Mouse (Mus musculus): ENCODE measurements around the gene Cyp2d22.

DNA sequence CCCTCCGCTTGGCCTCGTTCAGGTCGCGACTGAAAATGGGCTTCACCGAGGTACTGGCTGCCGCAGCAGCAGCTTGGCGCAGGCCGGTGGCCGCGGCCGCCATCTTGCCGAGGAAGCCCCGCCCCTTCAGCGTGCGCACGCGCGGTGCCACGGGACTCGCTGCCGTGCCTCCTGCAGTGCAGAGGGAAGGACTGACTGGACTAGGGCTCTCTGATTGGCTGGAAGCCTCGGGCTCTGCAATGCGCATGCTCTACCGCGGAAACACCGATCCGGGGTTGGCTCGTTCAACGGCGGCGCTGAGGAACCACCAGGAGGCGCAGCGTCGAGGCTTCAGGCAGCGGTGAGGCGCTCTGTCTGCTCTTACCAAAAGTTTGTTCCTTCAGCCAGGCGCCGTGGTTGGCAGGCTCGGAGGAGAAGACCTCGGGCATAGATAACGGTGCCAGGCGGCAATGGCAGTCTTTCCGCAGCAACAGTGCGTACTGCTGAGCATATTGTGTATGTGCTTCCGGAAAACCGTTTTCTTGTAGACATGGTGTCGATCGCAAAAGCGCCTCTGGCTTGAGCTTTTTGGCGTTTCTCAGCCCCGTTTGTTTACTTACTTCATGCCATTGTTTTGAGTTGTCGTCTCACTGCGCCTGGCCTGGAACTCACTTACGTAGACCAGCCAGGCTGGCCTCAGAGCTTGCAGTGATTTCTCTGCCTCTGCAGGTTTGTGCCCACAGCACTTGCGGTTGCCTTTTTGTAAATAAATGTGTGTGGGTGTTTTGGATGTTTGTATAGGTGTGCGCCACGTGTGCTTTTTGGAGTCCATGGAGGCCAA, 25.7 kb downstream of the Cyp2d22 start, which contains the start of gene Ndufa6:
- TF ChIP-seq CTCF (IDR thresholded peaks at IDR 0.05; ENCODE audit: low read depth, low read length) (peak; percentile 81), POLR2A (IDR thresholded peaks at IDR 0.05; ENCODE audit: insufficient read depth, low read length) (peak; percentile 84)
